Mouse (Mus musculus): Measurements from ENCODE around the gene Prkch.

Gene Prkch

DNA sequence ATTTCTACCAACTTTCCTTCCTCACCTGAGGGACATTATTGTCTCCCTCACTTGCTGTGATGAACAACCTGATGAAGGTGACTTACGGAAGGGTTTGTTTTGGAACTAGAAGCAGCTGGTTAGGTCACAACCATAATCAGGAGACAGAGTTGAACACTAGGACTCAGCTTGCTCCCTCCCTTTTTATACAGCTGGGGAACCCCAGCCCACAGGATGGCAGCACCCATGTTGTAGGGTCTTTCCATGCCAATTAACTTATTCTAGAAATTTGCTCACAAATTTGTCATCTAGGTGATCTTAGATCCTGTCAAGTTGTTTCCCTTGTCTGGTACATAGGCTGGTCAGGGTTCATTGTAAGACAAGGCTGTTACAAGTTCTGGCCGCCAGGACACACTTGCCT, 130.7 kb downstream of the Prkch start:
- peak; percentile 64 for DNase-seq (ENCODE audit: low spot score)

DNA sequence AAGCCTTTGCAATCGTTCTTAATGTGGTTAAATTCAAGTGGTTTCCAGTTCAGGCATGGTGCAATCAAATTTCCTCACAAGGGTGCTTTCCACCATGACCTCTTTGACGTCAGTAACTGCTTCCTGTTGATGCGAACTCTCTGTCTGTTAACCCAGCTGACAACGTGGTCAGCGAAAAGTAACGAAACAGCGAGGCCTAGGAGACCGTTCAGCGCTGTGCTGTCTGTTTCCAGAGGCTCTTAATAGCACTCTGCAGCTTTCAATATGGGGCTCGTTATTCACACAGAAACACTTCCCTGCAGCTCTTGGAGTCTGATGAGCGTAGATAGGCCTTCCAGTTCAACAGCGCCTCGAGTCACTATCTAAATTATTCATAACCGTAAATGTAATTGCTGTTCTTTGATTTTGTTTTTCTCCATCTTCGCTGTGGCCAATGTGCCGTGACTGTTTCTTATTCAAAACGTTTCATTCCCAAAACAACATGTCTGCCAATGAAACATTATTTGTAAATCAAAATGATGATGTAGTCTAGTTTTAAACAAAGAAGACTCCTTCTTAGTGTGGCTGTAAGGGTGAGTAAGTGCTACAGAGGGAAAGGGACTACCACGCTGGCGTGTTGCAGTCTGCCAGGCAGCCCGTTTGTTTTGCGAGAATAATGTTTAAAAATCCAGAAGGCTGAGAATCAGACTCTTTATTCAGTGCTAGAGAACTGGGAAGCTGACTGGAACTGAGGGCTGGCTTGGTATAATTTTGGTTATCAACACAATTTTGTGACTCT, 131.5 kb downstream of the Prkch start:
- DNase-seq (ENCODE audit: low spot score), result peak; percentile 94

DNA sequence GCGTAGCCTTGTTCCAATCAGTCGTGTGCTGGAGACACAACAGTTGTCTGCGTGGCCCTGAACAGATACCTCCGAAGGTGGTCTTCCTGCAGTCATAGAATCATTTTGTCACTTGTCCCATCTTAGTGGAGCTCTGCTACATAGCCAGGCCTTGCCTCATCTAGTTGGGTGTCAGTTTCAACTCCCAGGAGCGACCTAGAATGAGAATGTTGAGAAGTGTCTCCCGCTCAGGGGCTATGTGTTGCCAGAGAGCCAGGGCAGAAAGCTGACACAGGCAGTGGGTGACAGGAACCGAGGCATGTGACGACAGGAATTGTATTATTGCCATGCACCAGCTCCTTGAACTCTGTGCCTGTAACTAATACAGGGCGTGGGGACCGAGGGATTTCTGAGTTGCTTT, 133.4 kb downstream of the Prkch start:
- DNase-seq (ENCODE audit: low spot score), result no peak

DNA sequence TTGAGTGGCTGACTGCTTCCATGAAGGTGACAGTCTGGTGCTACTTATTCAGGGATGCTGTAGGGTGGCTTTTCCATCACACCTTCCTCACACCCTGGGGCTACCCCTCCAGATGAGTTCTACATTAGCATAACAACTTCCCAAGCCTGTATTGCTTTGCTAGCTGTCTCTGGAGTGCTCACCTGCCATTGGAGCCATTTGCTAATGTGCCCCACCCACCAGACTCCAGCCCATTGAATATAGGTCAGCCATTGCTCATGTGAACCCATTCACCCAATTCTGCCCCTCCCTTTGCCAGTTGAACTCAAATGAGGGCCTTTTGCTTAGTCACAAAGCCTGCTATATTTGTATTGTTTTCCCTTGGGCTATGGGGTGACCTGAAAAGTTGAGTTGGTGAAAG, 135.2 kb downstream of the Prkch start:
- no peak for DNase-seq (ENCODE audit: low spot score)

DNA sequence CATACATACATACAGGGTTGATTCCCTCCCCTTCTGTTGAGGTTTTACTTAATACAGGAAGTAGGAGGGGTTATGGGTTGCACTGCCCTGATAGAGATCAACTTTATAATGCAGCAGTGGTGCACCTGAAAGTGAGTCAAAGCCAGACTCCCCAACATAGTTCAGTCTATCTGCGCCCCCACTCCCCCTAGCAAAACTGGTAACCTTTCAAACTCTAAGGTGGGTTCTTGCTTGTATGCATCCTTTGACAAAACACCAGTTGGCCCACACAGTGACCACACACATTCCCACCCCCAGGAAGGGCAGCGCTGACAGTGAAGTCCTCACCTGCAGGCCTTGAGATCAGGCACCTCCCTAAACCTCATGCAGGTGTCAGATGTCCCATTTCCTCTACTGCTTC, 135.9 kb downstream of the Prkch start:
- peak; percentile 69 for DNase-seq (ENCODE audit: low spot score)

DNA sequence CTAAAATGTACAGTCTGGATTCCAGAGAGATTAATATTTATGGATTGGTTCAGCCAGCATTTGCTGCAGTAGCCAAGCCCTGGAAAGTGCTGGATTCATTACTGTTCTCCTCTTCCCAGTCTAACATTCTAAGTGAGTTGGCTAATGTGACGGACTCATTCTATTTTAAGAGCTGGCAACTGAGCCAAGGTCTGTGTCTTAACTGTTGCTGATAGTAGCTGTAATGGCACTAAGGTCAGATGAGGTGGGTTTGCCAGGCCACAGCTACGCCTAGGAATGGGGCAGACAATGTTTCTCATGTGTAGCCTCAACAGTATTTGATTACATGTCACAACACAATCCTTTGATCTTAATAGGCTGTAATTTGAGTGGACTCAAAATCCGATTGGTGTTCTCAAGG, 137.5 kb downstream of the Prkch start:
- DNase-seq (ENCODE audit: low spot score), result no peak

DNA sequence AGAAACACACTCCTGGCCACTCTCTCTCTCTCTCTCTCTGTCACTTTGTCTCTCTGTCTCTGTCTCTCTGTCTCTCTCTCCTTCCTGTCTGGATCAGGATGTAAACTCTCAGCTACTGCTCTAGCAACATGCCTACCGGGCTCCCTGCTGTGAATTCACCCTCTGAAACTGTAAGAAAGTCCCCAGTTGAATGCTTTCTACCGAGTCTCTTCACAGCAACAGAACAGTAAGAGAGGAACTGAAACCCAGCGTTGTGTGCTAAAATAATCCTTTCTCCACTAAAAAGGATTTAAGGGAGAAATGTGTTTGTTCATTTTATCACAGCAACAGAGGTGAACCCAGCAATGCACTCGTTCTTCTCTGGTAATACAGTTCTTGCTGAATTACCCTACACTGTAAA, 138.5 kb downstream of the Prkch start:
- no peak for DNase-seq (ENCODE audit: low spot score)

DNA sequence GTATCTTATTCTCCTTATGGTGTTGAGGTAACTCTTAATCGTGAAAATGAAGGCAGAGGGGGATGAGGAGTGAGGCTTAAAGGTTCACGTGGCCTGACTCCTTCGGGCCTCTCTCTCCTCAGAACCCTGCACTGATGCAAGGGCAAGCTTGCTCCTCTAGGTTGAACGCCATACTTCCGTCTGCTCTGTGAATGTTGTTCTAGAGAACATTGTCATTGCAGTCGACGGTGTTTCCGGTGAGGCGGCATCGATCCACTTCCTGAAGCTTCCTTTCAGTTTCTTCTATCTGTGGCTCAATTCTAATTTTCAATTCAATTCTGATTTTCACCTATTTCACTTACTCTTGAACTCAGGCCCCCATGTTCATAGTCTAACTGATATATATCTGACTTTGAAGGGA, 139.3 kb downstream of the Prkch start:
- no peak for DNase-seq (ENCODE audit: low spot score)

DNA sequence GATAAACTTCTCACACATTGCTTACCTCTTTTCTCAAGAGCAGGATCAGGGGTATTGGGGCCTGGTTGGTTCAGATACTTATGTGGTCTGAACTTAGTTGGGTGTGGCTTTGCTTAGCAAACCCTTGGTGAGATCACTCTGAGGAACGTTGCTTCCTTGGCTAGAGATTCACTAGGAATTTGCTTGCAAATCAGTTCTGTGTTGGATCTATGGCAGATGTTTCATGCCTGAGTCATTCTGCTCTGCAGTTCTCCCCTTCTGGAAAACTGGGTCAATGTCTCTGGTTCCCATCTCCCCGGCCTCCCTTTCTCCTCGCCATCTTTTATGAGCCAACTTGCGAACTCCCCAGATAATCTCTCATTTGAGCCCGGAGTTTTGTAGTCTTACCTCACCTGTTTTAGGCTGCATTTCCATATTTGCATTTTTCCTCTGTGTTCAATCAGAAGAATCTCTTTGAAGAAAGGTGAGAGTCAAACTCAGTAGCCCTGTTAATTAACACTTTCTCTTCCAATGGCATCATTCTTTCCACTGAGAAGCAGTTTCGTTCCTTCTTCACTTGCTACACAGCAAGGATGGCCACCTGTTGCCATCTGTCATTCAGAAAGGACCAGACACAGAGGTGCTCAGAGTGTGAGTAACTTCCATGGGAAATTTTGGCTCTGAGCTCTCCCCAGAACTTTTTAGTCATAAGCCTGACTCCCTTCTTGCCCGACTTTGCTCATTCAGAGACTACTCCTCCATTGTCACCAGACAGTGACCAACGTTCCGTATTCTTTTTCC, 141.4 kb downstream of the Prkch start:
- no peak for DNase-seq (ENCODE audit: low spot score)

DNA sequence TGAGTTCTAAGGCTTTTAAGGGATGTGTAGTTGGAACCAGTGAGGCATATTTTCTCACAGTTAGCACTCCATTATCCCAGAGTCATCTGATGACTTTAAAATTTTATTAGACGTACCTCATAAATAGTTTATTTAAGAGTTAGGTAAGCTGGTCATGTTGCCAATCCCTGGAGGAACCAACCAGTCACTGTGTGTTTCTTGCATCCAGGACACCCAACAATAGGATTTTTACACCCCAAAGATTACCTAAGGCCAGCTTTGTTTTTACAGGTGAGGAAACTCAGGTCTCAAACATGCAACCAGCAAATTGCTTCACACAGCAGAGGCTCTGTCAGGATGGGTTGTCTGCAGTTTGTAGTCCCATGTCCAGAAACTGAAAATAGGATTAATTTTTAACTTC, 142.4 kb downstream of the Prkch start:
- no peak for DNase-seq (ENCODE audit: low spot score)

DNA sequence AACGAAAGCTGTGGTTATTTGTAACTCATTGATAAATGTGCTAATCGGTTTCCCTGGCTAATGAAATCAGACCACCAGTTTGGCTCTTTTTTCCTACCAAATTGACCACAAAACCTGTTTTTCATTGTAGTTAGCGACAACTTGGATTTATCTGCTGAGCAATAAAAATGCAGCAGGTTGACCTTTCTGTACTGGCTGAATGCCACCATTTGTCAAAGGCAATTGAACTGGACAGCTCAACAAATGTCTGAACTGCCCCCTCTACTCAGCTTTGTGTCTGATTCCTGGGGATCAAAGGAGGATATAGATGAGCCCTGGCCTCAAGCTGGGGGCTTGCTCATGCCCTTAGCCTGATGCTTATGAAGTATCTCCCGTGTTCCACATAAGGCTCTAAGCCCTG, 146.0 kb downstream of the Prkch start:
- DNase-seq (ENCODE audit: low spot score), result no peak

DNA sequence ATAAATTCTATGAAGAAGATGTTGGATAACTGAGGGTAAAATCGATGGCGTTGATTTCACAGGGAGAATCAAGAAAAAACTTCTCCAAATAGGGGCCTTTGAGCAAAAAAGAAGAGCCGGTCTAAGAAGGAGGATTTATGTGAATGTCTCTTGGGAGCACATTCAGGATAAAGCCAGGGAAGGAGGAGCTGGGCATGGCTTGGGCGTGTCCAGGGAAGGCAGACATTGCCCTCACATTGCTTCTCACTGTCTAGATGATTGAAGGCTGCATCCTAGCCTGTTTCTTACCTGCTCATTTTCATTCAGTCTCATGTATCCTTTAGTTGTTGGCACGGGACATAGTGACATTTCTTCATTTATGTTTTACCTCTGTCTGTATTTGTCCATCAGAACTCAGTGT, 146.5 kb downstream of the Prkch start:
- DNase-seq (ENCODE audit: low spot score), result no peak

DNA sequence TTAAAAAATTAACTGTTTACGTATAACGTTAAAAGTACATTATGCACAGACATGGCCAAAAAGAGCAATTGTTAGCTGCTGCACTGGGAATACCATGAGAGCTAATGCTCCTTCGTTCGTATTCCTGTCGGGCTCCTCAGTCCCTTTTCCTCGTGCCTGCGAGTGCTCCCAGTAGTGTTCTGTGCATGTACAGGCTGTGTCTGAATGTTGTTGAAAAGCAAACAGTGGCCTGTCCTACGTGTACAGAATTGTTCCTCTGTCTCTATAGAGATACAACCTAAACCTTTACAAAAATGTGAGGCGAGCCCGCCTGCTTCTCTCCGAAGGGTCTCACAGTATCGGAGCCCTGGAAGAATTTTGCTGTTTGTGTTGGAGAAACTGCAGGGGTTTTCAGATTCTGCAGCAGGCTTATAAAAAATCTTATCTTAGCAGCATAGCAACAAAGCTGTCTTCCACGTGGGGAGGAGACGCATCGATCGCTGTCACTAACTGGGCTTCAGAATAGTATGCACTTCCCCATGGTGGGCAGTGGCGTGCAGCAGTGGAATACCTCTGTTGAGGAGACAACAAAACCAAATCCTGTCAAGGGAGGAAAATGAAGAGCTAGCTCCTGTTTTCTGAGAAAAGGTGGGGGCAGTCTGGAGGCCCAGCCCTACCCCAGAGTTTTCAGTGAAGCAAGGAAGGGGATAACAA, 147.4 kb downstream of the Prkch start:
- no peak for DNase-seq (ENCODE audit: low spot score)

DNA sequence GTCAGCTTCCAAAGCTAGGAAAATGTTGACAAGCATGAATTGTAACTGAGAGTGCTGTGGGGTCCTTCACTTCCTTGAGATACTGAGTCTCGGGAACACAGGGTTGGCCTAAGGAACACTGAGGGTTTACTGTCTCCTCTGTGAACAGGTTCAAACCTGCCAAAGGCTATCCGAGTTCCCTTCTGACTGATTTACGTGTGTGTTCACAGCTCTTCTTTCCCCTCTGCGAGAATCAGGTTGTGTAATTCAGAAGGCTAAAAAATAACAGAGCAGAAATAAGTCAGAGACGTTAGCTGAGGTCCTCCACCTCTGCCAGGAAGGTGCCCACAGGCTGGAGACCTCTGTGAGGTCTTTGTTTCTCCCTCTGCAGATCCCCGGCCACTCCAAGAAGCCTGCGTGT, 148.3 kb downstream of the Prkch start:
- DNase-seq (ENCODE audit: low spot score), result no peak

DNA sequence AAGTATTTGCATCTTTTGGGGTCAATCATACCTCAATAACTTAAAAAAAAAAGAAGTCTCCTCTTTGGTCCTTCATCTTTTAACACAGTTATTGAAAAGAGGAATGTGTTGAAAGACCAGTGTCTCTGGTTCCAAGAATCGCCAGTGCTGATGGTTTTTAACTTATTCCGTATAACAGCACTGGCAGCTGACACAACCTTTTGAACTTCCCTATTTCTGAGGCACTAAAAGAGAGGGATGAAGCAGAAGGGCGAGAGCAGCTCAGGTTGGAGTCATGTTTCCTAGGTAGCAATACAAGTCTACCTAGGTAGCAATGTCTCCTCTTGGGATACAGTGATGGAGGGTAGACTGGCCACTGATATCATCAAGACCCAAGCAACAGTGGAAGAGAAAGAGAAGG, 152.3 kb downstream of the Prkch start:
- DNase-seq (ENCODE audit: low spot score), result no peak

DNA sequence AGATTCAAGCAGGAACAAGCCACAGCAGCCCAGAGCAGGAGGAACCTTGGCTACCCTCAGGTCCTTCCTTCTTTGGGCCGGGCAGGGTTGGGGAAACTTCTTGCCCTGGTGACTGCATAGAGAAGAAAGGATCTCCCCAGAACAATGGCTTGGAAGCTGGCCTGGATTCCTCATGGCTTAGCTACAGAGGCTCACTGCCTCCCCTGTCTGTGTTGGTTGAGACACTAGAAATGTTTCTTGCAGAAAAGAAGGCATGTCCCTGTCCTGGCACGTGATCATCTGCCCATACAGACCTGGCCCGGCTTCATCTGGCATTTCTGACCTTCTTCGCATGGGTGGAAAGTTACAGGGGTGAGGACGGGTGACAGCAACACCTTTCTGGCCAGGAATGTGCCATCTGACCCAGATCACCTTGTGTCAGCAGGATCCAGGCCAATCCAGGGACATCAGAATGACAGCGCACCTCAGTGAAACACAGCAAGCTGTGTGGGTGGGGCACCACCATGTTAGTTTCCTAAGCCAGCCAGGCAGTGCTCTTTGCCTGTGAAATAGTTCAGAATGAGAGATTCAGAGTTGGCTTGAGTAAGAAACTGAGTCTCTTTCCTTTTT, 155.1 kb downstream of the Prkch start:
- DNase-seq (ENCODE audit: low spot score), result no peak

DNA sequence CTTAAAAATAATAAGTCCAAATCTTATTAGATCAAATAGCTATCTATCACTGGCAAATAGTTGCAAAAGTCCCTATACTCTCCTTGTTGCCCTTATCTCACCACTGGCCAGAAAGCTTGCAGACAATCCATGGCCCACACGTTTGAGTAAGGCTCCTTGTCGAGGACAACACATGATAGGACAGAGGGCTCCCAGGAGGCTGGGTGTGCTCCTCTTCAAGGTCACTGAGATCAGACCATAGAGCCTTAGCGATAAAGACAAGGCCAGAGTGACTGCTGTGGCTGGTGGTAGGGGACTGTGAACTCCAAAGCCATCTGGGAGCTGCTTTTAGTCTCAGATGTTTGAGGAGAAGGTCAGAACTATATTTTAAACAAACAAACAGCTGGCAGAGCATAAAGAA, 158.0 kb downstream of the Prkch start:
- DNase-seq (ENCODE audit: low spot score), result no peak

DNA sequence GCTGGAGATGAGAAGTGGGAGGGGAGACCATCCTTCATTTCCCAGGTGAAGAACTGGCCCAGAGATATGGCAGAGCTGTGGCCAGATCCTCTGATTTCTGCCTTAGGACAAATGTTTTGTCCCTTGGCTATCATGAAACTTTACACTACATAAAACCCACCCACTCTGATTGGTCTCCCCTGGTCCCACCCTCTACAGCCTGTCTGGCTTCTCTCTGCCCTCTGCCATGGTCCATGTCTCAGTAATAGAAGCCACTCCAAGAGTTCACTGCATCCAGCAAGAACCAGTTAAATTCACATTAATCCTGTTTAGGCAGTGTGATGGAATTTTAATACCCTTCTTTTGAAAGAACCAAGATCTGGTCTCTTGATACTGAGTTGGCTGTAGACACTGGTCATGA, 158.5 kb downstream of the Prkch start:
- DNase-seq (ENCODE audit: low spot score), result no peak

DNA sequence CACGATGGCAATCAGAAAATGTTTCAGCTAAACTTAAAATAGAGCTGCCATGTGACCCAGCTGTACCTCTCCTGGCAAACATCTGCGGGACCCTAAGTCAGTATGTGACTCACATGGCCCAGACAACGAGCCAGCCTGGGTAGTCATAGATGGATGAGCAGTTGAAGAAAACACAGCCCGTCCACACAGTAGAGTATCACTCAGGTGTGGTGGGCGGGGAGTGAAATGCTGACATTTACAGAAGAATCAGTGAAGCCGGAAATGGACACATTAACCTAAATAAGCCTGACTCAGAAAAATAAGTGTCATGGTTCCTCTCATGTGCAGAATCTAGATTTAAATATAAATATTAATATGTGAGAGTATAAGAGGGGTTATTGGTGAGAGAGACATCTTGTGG, 161.5 kb downstream of the Prkch start:
- no peak for DNase-seq (ENCODE audit: low spot score)

DNA sequence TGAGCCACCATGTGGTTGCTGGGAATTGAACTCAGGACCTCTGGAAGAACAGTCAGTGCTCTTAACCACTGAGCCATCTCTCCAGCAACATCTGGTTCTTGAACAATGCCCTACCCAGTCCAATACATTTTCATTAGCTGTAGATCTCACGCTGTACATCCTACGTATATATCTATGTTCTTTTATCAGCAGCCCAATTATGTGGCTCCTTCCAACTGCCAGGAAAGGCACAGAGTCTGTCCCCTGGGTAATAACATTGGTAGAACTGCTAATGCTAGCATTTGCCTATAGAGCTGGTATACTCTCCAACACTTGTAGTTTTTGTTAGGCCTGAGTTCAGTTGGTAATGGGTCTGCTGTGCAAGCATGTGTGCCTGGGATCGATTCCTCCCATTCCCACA, 163.8 kb downstream of the Prkch start:
- no peak for DNase-seq (ENCODE audit: low spot score)

DNA sequence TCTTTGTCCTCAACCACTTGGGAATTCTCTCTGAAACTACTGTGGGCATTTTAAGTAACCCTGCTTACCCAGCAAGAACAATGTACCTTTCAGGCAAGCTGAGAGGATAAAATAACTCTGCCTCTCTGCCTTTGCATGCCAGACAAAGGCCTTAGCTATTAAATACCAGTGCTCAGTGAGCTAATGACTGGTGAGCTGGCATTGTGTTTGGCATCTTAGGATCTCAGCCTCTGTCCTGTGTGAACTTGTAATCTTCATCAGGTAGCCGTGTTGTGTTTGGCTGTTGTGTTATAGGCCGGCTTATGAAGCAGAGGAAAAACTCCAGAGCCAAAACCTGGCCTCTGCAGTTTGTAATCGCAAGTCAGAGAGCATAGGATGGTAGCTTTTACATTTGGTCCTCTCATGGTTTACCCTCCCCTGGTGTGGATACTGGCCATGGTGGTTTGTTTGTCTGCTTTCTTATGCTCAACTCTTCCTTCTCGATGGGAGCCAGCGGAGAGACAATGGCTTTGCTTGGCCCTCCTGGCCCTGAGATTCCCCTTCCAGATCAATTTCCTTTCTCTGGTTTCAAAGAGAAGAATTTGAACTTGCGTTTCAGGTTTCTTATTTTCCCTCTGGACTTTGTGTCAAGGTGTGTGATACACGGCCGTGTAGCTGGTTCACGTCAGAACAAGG, 170.0 kb downstream of the Prkch start:
- no peak for DNase-seq (ENCODE audit: low spot score)

DNA sequence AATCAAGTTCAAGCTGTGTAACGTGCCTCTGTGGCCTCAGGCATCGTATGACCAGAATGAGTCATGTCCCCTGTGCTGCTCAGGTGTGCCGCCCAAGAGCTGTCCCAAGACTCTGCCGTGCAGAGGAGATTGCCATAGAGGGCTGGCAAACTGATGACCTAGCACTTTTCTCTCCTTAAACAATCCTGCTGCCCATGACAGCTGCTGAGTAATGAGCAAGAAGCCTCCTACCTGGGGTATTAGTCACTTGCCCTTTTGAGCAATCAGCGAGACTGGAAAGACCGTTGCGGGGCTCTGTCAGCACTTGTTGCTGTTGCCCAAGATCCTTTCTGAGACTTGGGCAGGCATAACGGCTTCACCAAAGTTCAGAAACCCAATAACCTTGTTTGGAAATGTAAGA, 171.1 kb downstream of the Prkch start:
- DNase-seq (ENCODE audit: low spot score), result no peak
